ENCODE assay signal across 30 mouse cellular contexts in the genomic region with DNA sequence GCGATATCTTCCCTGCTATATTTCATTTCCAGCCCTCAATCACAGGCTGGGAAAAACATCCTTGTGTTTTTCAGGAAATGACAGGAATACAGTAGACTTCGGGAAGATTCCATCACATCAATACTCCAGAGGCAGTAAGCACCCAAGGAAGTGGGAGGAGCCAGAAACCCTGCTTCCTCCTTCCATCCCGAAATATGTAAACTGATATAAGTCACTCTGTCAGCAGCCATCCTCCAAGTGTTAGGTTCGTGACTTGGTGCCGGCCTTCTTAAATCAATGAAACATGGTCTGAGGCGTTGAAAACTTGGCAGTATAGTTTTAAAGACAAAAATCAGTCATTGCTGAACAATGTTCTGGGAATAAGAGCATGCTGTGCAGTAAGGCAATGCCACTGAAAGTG. TPM values are rescaled to one million over a fixed set of nuclear protein-coding genes. Genes with fewer than 3 reads are reported as not detected.
A peak's percentile ranks its signal among the peaks of the same experiment; 100 is the strongest.
DNase-seq lines count a peak whose midpoint lies in the region; ATAC-seq and TF ChIP-seq lines count a peak whose summit lies in the region.
"Had no signal": no experiment of that assay in that cellular context is flagged by ENCODE, and none has a peak within 500 bp of the region (broad histone marks: within the 10 kb centered on the region; RNA-seq: fewer than 3 reads in every experiment).

No protein-coding gene starts in this region.

- no peaks in the 10 kb centered on the region for H3K4me1 ChIP-seq in heart, adult 2 months (ENCODE audit: control insufficient read depth, insufficient read depth, low read length)
- no peaks in the 10 kb centered on the region for H3K4me1 ChIP-seq in lung, postnatal 0 days (ENCODE audit: insufficient read depth, low read depth, low read length)
- H3K4me1 ChIP-seq: forebrain, embryonic 12.5 days; heart, embryonic 10.5 days; heart, embryonic 15.5 days; hindbrain, embryonic 12.5 days; intestine, embryonic 15.5 days; limb, embryonic 13.5 days; neural tube, embryonic 15.5 days had no signal

- H3K9me3 ChIP-seq in lung, postnatal 0 days (ENCODE audit: low read length): no peaks in the 10 kb centered on the region
- H3K9me3 ChIP-seq: forebrain, embryonic 12.5 days; heart, embryonic 10.5 days; heart, embryonic 15.5 days; hindbrain, embryonic 12.5 days; intestine, embryonic 15.5 days; limb, embryonic 13.5 days; neural tube, embryonic 15.5 days had no signal

- 58% methylated on average over 6 of the region's 6 CpGs for WGBS in heart, adult 2 months
- WGBS in lung, postnatal 0 days: 39% methylated on average over 6 of the region's 6 CpGs

- H3K36me3 ChIP-seq in heart, adult 2 months (ENCODE audit: control insufficient read depth, insufficient read depth, low read length): no peaks in the 10 kb centered on the region
- H3K36me3 ChIP-seq in lung, postnatal 0 days (ENCODE audit: insufficient read depth, low read length): no peaks in the 10 kb centered on the region
- H3K36me3 ChIP-seq: forebrain, embryonic 12.5 days; heart, embryonic 10.5 days; heart, embryonic 15.5 days; hindbrain, embryonic 12.5 days; intestine, embryonic 15.5 days; limb, embryonic 13.5 days; neural tube, embryonic 15.5 days had no signal

- H3K9ac ChIP-seq in heart, adult 2 months (ENCODE audit: low read depth, low read length): no peak overlapping the region
- no peak overlapping the region for H3K9ac ChIP-seq in lung, postnatal 0 days (replicated peaks; ENCODE audit: low read depth)
- H3K9ac ChIP-seq: forebrain, embryonic 12.5 days; heart, embryonic 15.5 days; hindbrain, embryonic 12.5 days; intestine, embryonic 15.5 days; limb, embryonic 13.5 days; neural tube, embryonic 15.5 days had no signal

- H3K27me3 ChIP-seq in heart, adult 2 months (ENCODE audit: control insufficient read depth, insufficient read depth, low read length): no peaks in the 10 kb centered on the region
- no peaks in the 10 kb centered on the region for H3K27me3 ChIP-seq in lung, postnatal 0 days (replicated peaks; ENCODE audit: insufficient read depth, low read length)
- H3K27me3 ChIP-seq: forebrain, embryonic 12.5 days; heart, embryonic 15.5 days; hindbrain, embryonic 12.5 days; intestine, embryonic 15.5 days; limb, embryonic 13.5 days; neural tube, embryonic 15.5 days had no signal

- ATAC-seq in lung, postnatal 0 days: no peak
- ATAC-seq: activated CD4-positive, CD25-positive, alpha-beta regulatory T cell, adult 4 months; CD4-positive, CD25-positive, alpha-beta regulatory T cell, adult 4 months; hindbrain, postnatal 0 days; intestine, embryonic 15.5 days had no signal

- no peak for TF ChIP-seq CTCF in heart, adult 2 months (IDR thresholded peaks at IDR 0.05)
- no peak for TF ChIP-seq CTCF in lung, postnatal 0 days (IDR thresholded peaks at IDR 0.05)

- H3K4me3 ChIP-seq in heart, adult 2 months: no peak overlapping the region
- no peak overlapping the region for H3K4me3 ChIP-seq in lung, postnatal 0 days (ENCODE audit: low read depth, low read length)
- H3K4me3 ChIP-seq: forebrain, embryonic 12.5 days; heart, embryonic 10.5 days; heart, embryonic 15.5 days; hindbrain, embryonic 12.5 days; intestine, embryonic 15.5 days; limb, embryonic 13.5 days; neural tube, embryonic 15.5 days had no signal

- H3K27ac ChIP-seq in heart, adult 2 months: peak overlapping the region; percentile 54
- no peak overlapping the region for H3K27ac ChIP-seq in lung, postnatal 0 days (ENCODE audit: low read length)
- H3K27ac ChIP-seq: forebrain, embryonic 12.5 days; heart, embryonic 10.5 days; heart, embryonic 15.5 days; hindbrain, embryonic 12.5 days; hindbrain, postnatal 0 days; intestine, embryonic 15.5 days; limb, embryonic 13.5 days; macrophage; neural tube, embryonic 15.5 days had no signal

- TF ChIP-seq POLR2A in heart, adult 2 months (IDR thresholded peaks at IDR 0.05; ENCODE audit: insufficient read depth, low read depth, low read length): no peak

- no peak overlapping the region for H3K4me2 ChIP-seq in lung, postnatal 0 days (replicated peaks; ENCODE audit: low read depth, low read length)
- H3K4me2 ChIP-seq: forebrain, embryonic 12.5 days; heart, embryonic 15.5 days; hindbrain, embryonic 12.5 days; intestine, embryonic 15.5 days; limb, embryonic 13.5 days; liver, embryonic 11.5 days; neural tube, embryonic 15.5 days had no signal

- TF ChIP-seq EP300 in heart, adult 2 months (IDR thresholded peaks at IDR 0.05; ENCODE audit: insufficient read depth, low read depth, low read length): no peak
- TF ChIP-seq EP300 in lung, postnatal 0 days (IDR thresholded peaks at IDR 0.05): no peak

- H3K79me2 ChIP-seq in heart, adult 2 months (replicated peaks; ENCODE audit: control insufficient read depth, insufficient read depth, low read length): no peaks in the 10 kb centered on the region

- intact Hi-C loops in heart, adult 2 months (cut with DNase I): no loop called here

- DNase-seq in heart, adult 2 months: no peak
- DNase-seq in heart, adult 8-10 months (ENCODE audit: low spot score): no peak
- DNase-seq in lung, postnatal 10 days: peak; percentile 36
- DNase-seq in lung, postnatal 0 days (ENCODE audit: low spot score): no peak
- peak; percentile 46 for DNase-seq in lung, postnatal 36 days
- no peak for DNase-seq in Muller cell, postnatal 12 days (ENCODE audit: inconsistent ontology term)
- no peak for DNase-seq in natural killer cell, adult 2 months (ENCODE audit: low spot score in 2 of 2)
- DNase-seq: adrenal gland, adult 2 months; adrenal gland, postnatal 36 days; cerebellum, adult 2 months; cerebellum, postnatal 14 days; heart, postnatal 36 days; kidney, adult 2 months; kidney, postnatal 14 days; midbrain, embryonic 14.5 days; right cerebral cortex, postnatal 25 days; thymus, postnatal 4 days had no signal

RNA-seq across cellular contexts. Expression of a gene that starts 11.3 kb away (rescaled TPM):
- 10 to 100 TPM; 12.4 to 16.1 TPM for total RNA-seq in heart, adult 2 months (2021)
- polyA plus RNA-seq in heart, adult 2 months (2012; rRNA removed): 7.3 and 19.2 TPM in 2 replicates
- 10 to 100 TPM in 2 of 4 experiments, 1 to 10 TPM in 2; 6.2 to 12.4 (median 10.5) TPM for total RNA-seq in heart, adult 8-10 months (2022)
- 15.0 and 16.3 TPM in 2 replicates for polyA plus RNA-seq in lung, postnatal 0 days (2015; fragmentation: Nextera tagmentation; extraction: Ambion mirVana)
- total RNA-seq: monocyte, adult 5-6 weeks had no signal
- polyA plus RNA-seq: activated CD4-positive, CD25-positive, alpha-beta regulatory T cell, adult 4 months; CD4-positive, CD25-positive, alpha-beta regulatory T cell, adult 4 months; macrophage had no signal

Comparison
In these comparisons a context has a peak if more than half of its experiments do, and no peak if none do; other contexts are left out.
1. DNase-seq: peak in lung, postnatal 10 days (single experiment) and lung, postnatal 36 days (single experiment); none in heart, adult 2 months (0 of 2), heart, adult 8-10 months (single experiment), lung, postnatal 0 days (single experiment), Muller cell, postnatal 12 days (single experiment) and natural killer cell, adult 2 months (0 of 2).